Mouse (Mus musculus) C2C12 (cell line): ENCODE results near the gene Pdlim5.

Experiments
- CEBPB ChIP-seq: IDR thresholded peaks from one replicate; pipeline ENCODE4 v1.6.1; 2011; ENCODE audit warnings: low read depth, mild to moderate bottlenecking, control low read depth, moderate library complexity
- CTCF ChIP-seq: IDR thresholded peaks from one replicate; pipeline ENCODE4 v1.5.1; 2011; ENCODE audit not compliant: control insufficient read depth, insufficient read depth, insufficient read length
- FOSL1 ChIP-seq: IDR thresholded peaks from one replicate; pipeline ENCODE4 v1.8.0; 2011; ENCODE audit warnings: mild to moderate bottlenecking, low read length; ENCODE audit not compliant: poor library complexity, insufficient read depth, severe bottlenecking
- MAX ChIP-seq: IDR thresholded peaks from one replicate; pipeline ENCODE4 v1.6.1; 2011; ENCODE audit warnings: mild to moderate bottlenecking, control low read depth
- MYOD1 ChIP-seq: IDR thresholded peaks from one replicate; pipeline ENCODE4 v1.6.1; 2011; ENCODE audit warnings: low read depth; ENCODE audit not compliant: control insufficient read depth, insufficient read length
- MYOG ChIP-seq: IDR thresholded peaks from one replicate; pipeline ENCODE4 v1.6.1; 2011; ENCODE audit not compliant: control insufficient read depth, insufficient read length; ENCODE audit errors: extremely low read depth
- USF1 ChIP-seq: IDR thresholded peaks from one replicate; pipeline ENCODE4 v1.6.1; 2011; ENCODE audit warnings: low read depth, mild to moderate bottlenecking, control low read depth, moderate library complexity

DNA sequence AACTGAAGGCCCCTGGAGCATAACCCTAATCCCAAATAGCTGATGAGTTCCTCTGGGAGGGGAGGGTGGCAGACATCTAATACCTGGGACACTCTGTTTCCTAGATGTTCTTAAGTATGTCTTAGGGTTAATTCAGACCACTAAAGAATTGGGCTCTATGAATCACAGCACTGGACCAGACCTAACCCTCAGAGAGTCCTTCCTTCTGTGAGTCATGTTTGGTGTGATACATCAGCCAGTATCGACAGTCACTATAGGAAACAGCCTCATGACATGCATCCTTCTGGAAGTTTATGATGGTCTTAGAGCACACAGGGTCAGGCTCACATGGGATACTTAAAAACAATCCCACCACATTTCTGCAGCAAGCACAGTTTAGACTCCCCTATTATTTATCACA, 143.4 kb downstream of the Pdlim5 start:
- no peak for TF ChIP-seq CEBPB
- TF ChIP-seq MAX = no peak
- TF ChIP-seq CTCF = no peak
- no peak for TF ChIP-seq USF1
- TF ChIP-seq MYOD1 = no peak
- TF ChIP-seq MYOG = no peak
- no peak for TF ChIP-seq FOSL1
